Mouse (Mus musculus): ENCODE results near the gene As3mt.
"Not testable (repeated sequence)": the region's sequence is repeated elsewhere in the genome, so short reads cannot be mapped to it uniquely, and the experiment has no call there.

Gene As3mt

GRCm38 (mm10) chr19:46699011-46699481 lies 8.2 kb upstream of the As3mt start:
- DNase-seq (ENCODE audit: low read depth, low spot score): peak; percentile 82

GRCm38 (mm10) chr19:46701156-46701555 lies 6.1 kb upstream of the As3mt start:
- DNase-seq (ENCODE audit: low read depth, low spot score): no peak

- DNase-seq (ENCODE audit: low read depth, low spot score): peak; percentile 28
Observed at GRCm38 (mm10) chr19:46705779-46706495, 1.3 kb upstream of the As3mt start.

- DNase-seq (ENCODE audit: low read depth, low spot score): no peak
Observed at GRCm38 (mm10) chr19:46706540-46707295, 540 bp upstream of the As3mt start.

GRCm38 (mm10) chr19:46710614-46711013 lies 3.4 kb downstream of the As3mt start:
- DNase-seq (ENCODE audit: low read depth, low spot score): no peak

GRCm38 (mm10) chr19:46714234-46714633 lies 7.0 kb downstream of the As3mt start:
- DNase-seq (ENCODE audit: low read depth, low spot score): no peak

GRCm38 (mm10) chr19:46715016-46715415 lies 7.8 kb downstream of the As3mt start:
- no peak for DNase-seq (ENCODE audit: low read depth, low spot score)

- peak; percentile 16 for DNase-seq (ENCODE audit: low read depth, low spot score)
Observed at GRCm38 (mm10) chr19:46718150-46718549, 10.9 kb downstream of the As3mt start.

- DNase-seq (ENCODE audit: low read depth, low spot score): no peak
Observed at GRCm38 (mm10) chr19:46724411-46724810, 17.2 kb downstream of the As3mt start.

GRCm38 (mm10) chr19:46726142-46726541 lies 18.9 kb downstream of the As3mt start:
- no peak for DNase-seq (ENCODE audit: low read depth, low spot score)

- DNase-seq (ENCODE audit: low read depth, low spot score): peak; percentile 54
Observed at GRCm38 (mm10) chr19:46727140-46727736, 20.0 kb downstream of the As3mt start.

GRCm38 (mm10) chr19:46727945-46728540 lies 20.8 kb downstream of the As3mt start:
- no peak for DNase-seq (ENCODE audit: low read depth, low spot score)

GRCm38 (mm10) chr19:46728909-46729308 lies 21.7 kb downstream of the As3mt start:
- DNase-seq (ENCODE audit: low read depth, low spot score): peak; percentile 7

- no peak for DNase-seq (ENCODE audit: low read depth, low spot score)
Observed at GRCm38 (mm10) chr19:46731351-46731750, 24.1 kb downstream of the As3mt start.

GRCm38 (mm10) chr19:46732673-46733072 lies 25.4 kb downstream of the As3mt start:
- DNase-seq (ENCODE audit: low read depth, low spot score): not testable (repeated sequence)

- DNase-seq (ENCODE audit: low read depth, low spot score): no peak
Observed at GRCm38 (mm10) chr19:46733626-46734025, 26.4 kb downstream of the As3mt start.

- no peak for DNase-seq (ENCODE audit: low read depth, low spot score)
Observed at GRCm38 (mm10) chr19:46735241-46735640, 28.0 kb downstream of the As3mt start.

GRCm38 (mm10) chr19:46737106-46737505 lies 29.8 kb downstream of the As3mt start:
- DNase-seq (ENCODE audit: low read depth, low spot score): no peak

- DNase-seq (ENCODE audit: low read depth, low spot score): peak; percentile 81
Observed at GRCm38 (mm10) chr19:46740341-46741008, 33.2 kb downstream of the As3mt start.

- DNase-seq (ENCODE audit: low read depth, low spot score): no peak
Observed at GRCm38 (mm10) chr19:46741574-46741973, 34.3 kb downstream of the As3mt start.

- peak; percentile 11 for DNase-seq (ENCODE audit: low read depth, low spot score)
Observed at GRCm38 (mm10) chr19:46744681-46745080, 37.4 kb downstream of the As3mt start.
